Mouse (Mus musculus): ENCODE results near the gene Acox1. TPM values are rescaled to one million over a fixed set of nuclear protein-coding genes. Genes with fewer than 3 reads are reported as not detected.

Acox1 gene
- polyA plus RNA-seq, 1 experiment from 2014 or later, result 33.3 TPM

DNA sequence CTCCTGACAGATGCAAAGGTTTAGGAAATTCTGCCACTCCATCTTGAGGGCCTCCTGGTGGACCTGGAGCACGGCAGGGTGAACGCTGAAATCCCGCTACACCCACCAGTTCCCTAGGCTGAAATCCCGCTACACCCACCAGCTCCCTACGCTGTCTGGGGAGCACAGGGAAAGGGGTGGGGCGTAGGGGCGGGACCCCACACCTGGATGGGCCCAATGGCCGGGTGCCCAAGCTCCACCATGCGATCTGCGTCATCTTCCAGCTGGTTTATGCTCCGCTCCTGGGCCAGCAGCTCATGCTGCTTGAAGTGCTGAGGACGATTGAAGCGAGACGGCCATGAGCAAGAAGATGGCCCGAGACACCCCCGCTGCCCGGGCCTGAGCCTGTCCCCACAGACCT is 33.6 kb upstream of the Acox1 start:
- Histone ChIP-seq H3K4me2 (ENCODE audit: low read length) (peak overlapping the region; percentile 2; the same call in 1 of the 2 replicates), H3K9ac (ENCODE audit: low read length) (no peak overlapping the region), H3K27me3 (replicated peaks; ENCODE audit: control insufficient read depth, insufficient read depth, low read length) (no peaks in the 10 kb centered on the region), H3K4me3 (ENCODE audit: low read depth, low read length) (no peak overlapping the region), H3K27ac (ENCODE audit: low read depth) (no peak overlapping the region), H3K36me3 (ENCODE audit: control insufficient read depth, insufficient read depth, low read length) (no peaks in the 10 kb centered on the region), H3K9me3 (ENCODE audit: control insufficient read depth, low read length) (no peaks in the 10 kb centered on the region), H3K4me1 (replicated peaks; ENCODE audit: control insufficient read depth, insufficient read depth, low read length) (0 out of 2 replicates have a peak, but pooled peaks cover 8% of the 10 kb centered on the region)
- 45% methylated on average over 17 of the region's 17 CpGs for WGBS
- ATAC-seq (replicated peaks; ENCODE audit: low FRiP score, low TSS enrichment, low read depth) (no peak), DNase-seq (ENCODE audit: low spot score) (no peak)

DNA sequence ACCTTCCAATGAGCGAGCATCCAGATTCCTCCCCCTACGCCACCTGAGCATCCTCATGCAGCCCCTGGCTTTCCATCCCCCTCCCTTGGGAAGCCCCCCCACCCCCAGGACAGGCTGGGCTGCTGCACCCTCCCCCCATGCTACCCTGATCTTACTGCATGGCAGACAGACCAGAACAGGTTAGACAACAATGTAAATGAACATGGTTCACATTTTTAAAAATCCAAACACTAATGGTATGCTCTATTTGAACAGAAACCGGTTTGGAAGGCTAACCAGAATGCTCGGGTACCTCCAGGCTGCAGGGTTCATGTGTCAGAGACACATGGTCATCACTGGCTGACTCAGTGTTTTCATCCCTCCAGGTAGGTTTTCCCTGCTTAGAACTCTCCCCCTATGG is 29.9 kb upstream of the Acox1 start:
- Histone ChIP-seq H3K4me1 (replicated peaks; ENCODE audit: control insufficient read depth, insufficient read depth, low read length) (0 out of 2 replicates have a peak, but pooled peaks cover 8% of the 10 kb centered on the region), H3K36me3 (ENCODE audit: control insufficient read depth, insufficient read depth, low read length) (no peaks in the 10 kb centered on the region), H3K27me3 (replicated peaks; ENCODE audit: control insufficient read depth, insufficient read depth, low read length) (peaks cover 3% of the 10 kb centered on the region; the same call in 1 of the 2 replicates), H3K27ac (ENCODE audit: low read depth) (no peak overlapping the region), H3K4me3 (ENCODE audit: low read depth, low read length) (no peak overlapping the region), H3K4me2 (ENCODE audit: low read length) (no peak overlapping the region), H3K9ac (ENCODE audit: low read length) (no peak overlapping the region), H3K9me3 (ENCODE audit: control insufficient read depth, low read length) (no peaks in the 10 kb centered on the region)
- WGBS, result 54% methylated on average over 4 of the region's 4 CpGs
- DNase-seq (ENCODE audit: low spot score) (no peak), ATAC-seq (replicated peaks; ENCODE audit: low FRiP score, low TSS enrichment, low read depth) (no peak)

- Histone ChIP-seq H3K36me3 (ENCODE audit: control insufficient read depth, insufficient read depth, low read length) (no peaks in the 10 kb centered on the region), H3K27me3 (replicated peaks; ENCODE audit: control insufficient read depth, insufficient read depth, low read length) (peaks cover 20% of the 10 kb centered on the region; the same call in 1 of the 2 replicates), H3K9ac (ENCODE audit: low read length) (no peak overlapping the region), H3K4me2 (ENCODE audit: low read length) (no peak overlapping the region), H3K27ac (ENCODE audit: low read depth) (no peak overlapping the region), H3K4me1 (replicated peaks; ENCODE audit: control insufficient read depth, insufficient read depth, low read length) (peaks cover 16% of the 10 kb centered on the region; the same call in 1 of the 2 replicates), H3K4me3 (ENCODE audit: low read depth, low read length) (no peak overlapping the region), H3K9me3 (ENCODE audit: control insufficient read depth, low read length) (no peaks in the 10 kb centered on the region)
- DNase-seq (ENCODE audit: low spot score) (peak; percentile 96), ATAC-seq (replicated peaks; ENCODE audit: low FRiP score, low TSS enrichment, low read depth) (no peak)
- WGBS, result 3% methylated on average over 2 of the region's 2 CpGs
Measured at GRCm38 (mm10) chr11:116226414-116226813, 27.6 kb upstream of the Acox1 start.

GRCm38 (mm10) chr11:116222740-116223059 is 23.9 kb upstream of the Acox1 start:
- H3K9ac ChIP-seq (ENCODE audit: low read length), result peak overlapping the region; percentile 38
- H3K4me2 ChIP-seq (ENCODE audit: low read length), result peak overlapping the region; percentile 63
- H3K27me3 ChIP-seq (replicated peaks; ENCODE audit: control insufficient read depth, insufficient read depth, low read length), result peaks cover 20% of the 10 kb centered on the region; the same call in 1 of the 2 replicates
- WGBS, result 19% methylated on average over 23 of the region's 23 CpGs
- DNase-seq (ENCODE audit: low spot score) (no peak), ATAC-seq (replicated peaks; ENCODE audit: low FRiP score, low TSS enrichment, low read depth) (no peak)
- H3K9me3 ChIP-seq (ENCODE audit: control insufficient read depth, low read length), result no peaks in the 10 kb centered on the region
- no peak overlapping the region for H3K27ac ChIP-seq (ENCODE audit: low read depth)
- H3K4me3 ChIP-seq (ENCODE audit: low read depth, low read length), result peak overlapping the region; percentile 32
- peaks cover 29% of the 10 kb centered on the region for H3K4me1 ChIP-seq (replicated peaks; ENCODE audit: control insufficient read depth, insufficient read depth, low read length)
- no peaks in the 10 kb centered on the region for H3K36me3 ChIP-seq (ENCODE audit: control insufficient read depth, insufficient read depth, low read length)

DNA sequence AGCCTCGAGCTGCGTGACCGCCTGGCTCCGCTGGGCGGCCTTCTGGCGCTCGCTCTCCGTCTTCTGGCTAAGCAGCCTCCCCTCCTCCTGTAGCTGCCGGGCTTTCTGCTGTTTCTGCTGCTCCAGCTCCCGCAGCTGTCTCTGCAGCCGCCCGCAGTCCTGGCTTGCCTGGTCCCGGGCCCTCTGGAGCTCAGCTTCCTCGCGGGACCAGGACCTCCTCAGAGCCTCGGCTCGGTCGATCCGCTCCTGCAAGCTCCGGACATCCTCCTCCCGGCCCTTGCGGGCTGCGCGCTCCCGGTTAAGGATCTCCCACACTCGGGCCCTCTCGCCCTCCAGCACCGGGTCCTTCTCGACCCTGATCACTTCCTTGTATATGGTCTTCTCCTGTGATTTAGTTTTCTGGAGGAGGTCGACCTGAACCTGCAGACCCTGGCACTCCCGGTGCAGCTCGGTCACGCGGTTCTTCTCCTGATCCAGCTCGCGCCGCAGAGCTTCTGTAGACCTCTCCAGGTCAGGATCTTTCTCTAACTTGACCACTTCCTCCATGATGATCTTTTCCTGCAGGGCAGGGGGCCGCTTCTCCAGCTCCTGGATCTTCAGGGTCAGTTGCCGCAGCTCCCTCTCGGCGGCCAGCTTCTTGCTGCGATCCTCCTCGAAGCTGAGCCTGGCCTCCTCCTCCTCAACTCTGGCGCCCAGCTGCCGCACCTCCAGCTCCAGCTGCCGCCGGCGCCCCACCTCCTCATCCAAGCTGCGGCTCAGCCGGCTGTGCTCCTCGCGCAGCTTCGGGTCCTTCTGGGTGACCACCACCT is 23.3 kb upstream of the Acox1 start:
- DNase-seq (ENCODE audit: low spot score), result peak; percentile 77
- 20% methylated on average over 53 of the region's 53 CpGs for WGBS

DNA sequence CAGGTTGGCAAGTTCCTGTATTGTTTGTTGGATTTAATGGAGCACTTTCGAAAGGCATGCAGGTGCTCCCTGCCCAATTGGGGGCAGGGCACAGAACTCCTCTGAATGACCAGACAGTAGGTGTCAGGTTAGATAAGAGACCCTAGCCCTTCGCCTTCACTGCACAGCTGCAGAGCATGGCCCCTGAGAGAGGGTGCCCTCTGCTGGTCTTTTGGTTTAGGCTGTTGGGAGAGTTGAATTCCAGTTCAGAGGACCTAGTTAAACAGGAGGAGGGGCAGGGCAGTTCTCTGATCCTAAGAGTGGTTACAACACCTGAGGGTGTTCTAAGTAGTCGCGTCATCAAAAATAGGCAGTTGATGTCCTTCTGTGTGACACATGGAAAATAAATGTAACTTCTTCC is 21.0 kb upstream of the Acox1 start:
- DNase-seq (ENCODE audit: low spot score) (peak; percentile 73), ATAC-seq (replicated peaks; ENCODE audit: low FRiP score, low TSS enrichment, low read depth) (peak; percentile 36; the same call in 1 of the 2 replicates)
- H3K9me3 ChIP-seq (ENCODE audit: control insufficient read depth, low read length), result no peaks in the 10 kb centered on the region
- no peaks in the 10 kb centered on the region for H3K36me3 ChIP-seq (ENCODE audit: control insufficient read depth, insufficient read depth, low read length)
- no peak overlapping the region for H3K27ac ChIP-seq (ENCODE audit: low read depth)
- no peak overlapping the region for H3K4me3 ChIP-seq (ENCODE audit: low read depth, low read length)
- H3K4me1 ChIP-seq (replicated peaks; ENCODE audit: control insufficient read depth, insufficient read depth, low read length), result peaks cover 29% of the 10 kb centered on the region
- no peak overlapping the region for H3K4me2 ChIP-seq (ENCODE audit: low read length)
- 28% methylated on average over 4 of the region's 4 CpGs for WGBS
- H3K9ac ChIP-seq (ENCODE audit: low read length), result no peak overlapping the region
- peaks cover 20% of the 10 kb centered on the region; the same call in 1 of the 2 replicates for H3K27me3 ChIP-seq (replicated peaks; ENCODE audit: control insufficient read depth, insufficient read depth, low read length)

More for the DNA sequence above, 23.3 kb upstream of the Acox1 start:
- peaks cover 29% of the 10 kb centered on the region for H3K4me1 ChIP-seq (replicated peaks; ENCODE audit: control insufficient read depth, insufficient read depth, low read length)
- H3K4me3 ChIP-seq (ENCODE audit: low read depth, low read length), result peak overlapping the region; percentile 32
- peak overlapping the region; percentile 38 for H3K9ac ChIP-seq (ENCODE audit: low read length)
- no peaks in the 10 kb centered on the region for H3K9me3 ChIP-seq (ENCODE audit: control insufficient read depth, low read length)
- no peak overlapping the region for H3K27ac ChIP-seq (ENCODE audit: low read depth)
- H3K27me3 ChIP-seq (replicated peaks; ENCODE audit: control insufficient read depth, insufficient read depth, low read length), result peaks cover 20% of the 10 kb centered on the region; the same call in 1 of the 2 replicates
- H3K36me3 ChIP-seq (ENCODE audit: control insufficient read depth, insufficient read depth, low read length), result no peaks in the 10 kb centered on the region
- no peak; the same call in 1 of the 2 replicates for ATAC-seq (replicated peaks; ENCODE audit: low FRiP score, low TSS enrichment, low read depth)
- H3K4me2 ChIP-seq (ENCODE audit: low read length), result peak overlapping the region; percentile 63

- Histone ChIP-seq H3K4me3 (ENCODE audit: low read depth, low read length) (no peak overlapping the region), H3K27ac (ENCODE audit: low read depth) (peak overlapping the region; percentile 70), H3K36me3 (ENCODE audit: control insufficient read depth, insufficient read depth, low read length) (no peaks in the 10 kb centered on the region), H3K9me3 (ENCODE audit: control insufficient read depth, low read length) (no peaks in the 10 kb centered on the region), H3K27me3 (replicated peaks; ENCODE audit: control insufficient read depth, insufficient read depth, low read length) (peaks cover 19% of the 10 kb centered on the region; the same call in 1 of the 2 replicates), H3K9ac (ENCODE audit: low read length) (no peak overlapping the region), H3K4me1 (replicated peaks; ENCODE audit: control insufficient read depth, insufficient read depth, low read length) (peaks cover 29% of the 10 kb centered on the region), H3K4me2 (ENCODE audit: low read length) (no peak overlapping the region)
- DNase-seq (ENCODE audit: low spot score) (peak; percentile 63), ATAC-seq (replicated peaks; ENCODE audit: low FRiP score, low TSS enrichment, low read depth) (peak; percentile 38)
- WGBS, result 34% methylated on average over 7 of the region's 7 CpGs
Measured at GRCm38 (mm10) chr11:116218737-116219400, 20.0 kb upstream of the Acox1 start.

DNA sequence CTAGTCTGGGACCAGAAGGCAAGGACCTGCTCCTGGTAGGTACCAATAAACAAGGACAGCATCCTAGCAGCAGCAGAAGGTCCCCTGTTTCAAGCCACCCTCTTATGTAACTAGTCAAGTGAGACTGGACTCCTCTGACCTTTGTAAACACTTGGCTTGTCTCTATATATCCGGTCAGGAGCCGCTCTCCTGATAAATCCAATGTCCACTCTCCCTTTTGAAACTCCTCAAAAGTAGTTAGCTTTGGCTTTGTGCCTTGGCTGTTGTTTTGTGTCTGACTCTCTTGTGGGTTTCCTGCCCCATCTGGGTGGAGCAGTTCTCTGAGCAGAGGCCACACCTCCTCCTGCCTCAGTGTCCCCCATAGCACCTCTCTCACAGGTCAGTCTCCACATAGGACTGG is 19.4 kb upstream of the Acox1 start:
- Histone ChIP-seq H3K36me3 (ENCODE audit: control insufficient read depth, insufficient read depth, low read length) (no peaks in the 10 kb centered on the region), H3K4me3 (ENCODE audit: low read depth, low read length) (no peak overlapping the region), H3K27me3 (replicated peaks; ENCODE audit: control insufficient read depth, insufficient read depth, low read length) (peaks cover 13% of the 10 kb centered on the region; the same call in 1 of the 2 replicates), H3K9ac (ENCODE audit: low read length) (no peak overlapping the region), H3K27ac (ENCODE audit: low read depth) (peak overlapping the region; percentile 70), H3K4me2 (ENCODE audit: low read length) (no peak overlapping the region), H3K4me1 (replicated peaks; ENCODE audit: control insufficient read depth, insufficient read depth, low read length) (peaks cover 29% of the 10 kb centered on the region), H3K9me3 (ENCODE audit: control insufficient read depth, low read length) (no peaks in the 10 kb centered on the region)
- ATAC-seq (replicated peaks; ENCODE audit: low FRiP score, low TSS enrichment, low read depth) (no peak), DNase-seq (ENCODE audit: low spot score) (no peak)
- 79% methylated on average over 2 of the region's 2 CpGs for WGBS

Measured in intestine, embryonic 14.5 days (tissue).